Mouse (Mus musculus) neural tube, embryonic 14.5 days (tissue): ENCODE measurements at regions not wholly inside any gene's neighbourhood (a gene's known extent, or its start where the extent isn't known, plus 50 kb on each side); places are given as distances from the start of the nearest gene placed in this dataset.
A peak's percentile ranks its signal among the peaks of the same experiment; 100 is the strongest.
"Not testable (repeated sequence)": the region's sequence is repeated elsewhere in the genome, so short reads cannot be mapped to it uniquely, and the experiment has no call there.

ENCODE experiments used
- ATAC-seq: fragments of 200-750 bp; cut with Nextera tagmentation; 2 replicates; pipeline ENCODE4 v1.8.0; 2017; ENCODE audit warnings: low read depth, mild to moderate bottlenecking, moderate TSS enrichment, moderate library complexity
- H3K27ac ChIP-seq: fragments of 300-500 bp; sonication (generic); 2 replicates; pipeline ENCODE4 v1.5.1; 2014; ENCODE audit warnings: low read depth, mild to moderate bottlenecking, control low read depth, low read length, moderate library complexity, mixed read lengths
- H3K27me3 ChIP-seq: fragments of 300-500 bp; sonication (generic); 2 replicates; pipeline ENCODE4 v1.6.1; 2014; ENCODE audit warnings: low read length; ENCODE audit not compliant: control insufficient read depth, insufficient read depth
- H3K36me3 ChIP-seq: fragments of 300-500 bp; sonication (generic); 2 replicates; pipeline ENCODE4 v1.6.1; 2014; ENCODE audit warnings: low read length, mixed read lengths; ENCODE audit not compliant: control insufficient read depth, insufficient read depth
- H3K4me1 ChIP-seq: fragments of 300-500 bp; sonication (generic); 2 replicates; pipeline ENCODE4 v1.6.1; 2014; ENCODE audit warnings: low read length; ENCODE audit not compliant: control insufficient read depth, insufficient read depth
- H3K4me2 ChIP-seq: fragments of 300-500 bp; sonication (generic); 2 replicates; pipeline ENCODE4 v1.6.1; 2014; ENCODE audit warnings: mild to moderate bottlenecking, low read depth, low read length, control low read depth
- H3K4me3 ChIP-seq: fragments of 300-500 bp; sonication (generic); 2 replicates; pipeline ENCODE4 v1.5.1; 2014; ENCODE audit warnings: low read depth, low read length, control low read depth, mixed read lengths
- H3K9ac ChIP-seq: fragments of 300-500 bp; sonication (generic); replicated peaks from 2 replicates; pipeline ENCODE4 v1.6.1; 2014; ENCODE audit warnings: low read depth, mild to moderate bottlenecking, control low read depth, low read length, mixed read lengths
- H3K9me3 ChIP-seq: fragments of 300-500 bp; sonication (generic); 2 replicates; pipeline ENCODE4 v1.6.1; 2016; ENCODE audit warnings: low read length; ENCODE audit not compliant: control insufficient read depth
- WGBS: fragments of 180-500 bp; shearing (Covaris S2); extraction: QIAGEN DNeasy Blood & Tissue Kit; methylation state at CpG from one replicate; pipeline ENCODE4 v1.1.7; 2014; 5-methylcytosine and 5-hydroxymethylcytosine counted together

- not testable (repeated sequence) for H3K27ac ChIP-seq, H3K4me1 ChIP-seq, ATAC-seq, H3K9ac ChIP-seq, H3K27me3 ChIP-seq, H3K4me2 ChIP-seq, H3K4me3 ChIP-seq, H3K9me3 ChIP-seq, H3K36me3 ChIP-seq
- WGBS, result 54% methylated on average over 3 of the region's 3 CpGs
Measured at GRCm38 (mm10) chr12:17852138-17852537, 161.5 kb downstream of the Hpcal1 start.

- WGBS, result 74% methylated on average over 6 of the region's 6 CpGs
- not testable (repeated sequence) for H3K27ac ChIP-seq
Measured at GRCm38 (mm10) chr12:17872491-17872890, 181.8 kb downstream of the Hpcal1 start.

GRCm38 (mm10) chr12:17881371-17882116 lies 190.9 kb downstream of the Hpcal1 start:
- peak overlapping the region; percentile 49 for H3K4me2 ChIP-seq
- no peaks in the 10 kb centered on the region for H3K36me3 ChIP-seq
- H3K4me1 ChIP-seq, result no peaks in the 10 kb centered on the region
- no peaks in the 10 kb centered on the region for H3K9me3 ChIP-seq
- no peaks in the 10 kb centered on the region for H3K27me3 ChIP-seq
- peak overlapping the region; percentile 86 for H3K9ac ChIP-seq
- ATAC-seq, result peak; percentile 100
- under 1% methylated on average over 50 of the region's 59 CpGs for WGBS
- peak overlapping the region; percentile 83 for H3K27ac ChIP-seq
- peak overlapping the region; percentile 74 for H3K4me3 ChIP-seq

More at GRCm38 (mm10) chr12:17872491-17872890, 181.8 kb downstream of the Hpcal1 start:
- H3K27me3 ChIP-seq, ATAC-seq, H3K4me1 ChIP-seq, H3K9ac ChIP-seq, H3K9me3 ChIP-seq, H3K36me3 ChIP-seq, H3K4me2 ChIP-seq, H3K4me3 ChIP-seq: not testable (repeated sequence)

- not testable (repeated sequence) for H3K9me3 ChIP-seq, H3K4me1 ChIP-seq, H3K36me3 ChIP-seq, H3K27me3 ChIP-seq
- Histone ChIP-seq H3K27ac (peak overlapping the region; percentile 83), H3K9ac (peak overlapping the region; percentile 86), H3K4me3 (peak overlapping the region; percentile 74), H3K4me2 (peak overlapping the region; percentile 49)
- 3% methylated on average over 35 of the region's 65 CpGs for WGBS
- peak; percentile 38; the same call in 1 of the 2 replicates for ATAC-seq
Measured at GRCm38 (mm10) chr12:17882117-17883116, 191.8 kb downstream of the Hpcal1 start.

- not testable (repeated sequence) for H3K36me3 ChIP-seq, ATAC-seq, H3K4me3 ChIP-seq, H3K4me1 ChIP-seq, H3K27me3 ChIP-seq, H3K27ac ChIP-seq, H3K9ac ChIP-seq, H3K4me2 ChIP-seq
- 95% methylated on average over 6 of the region's 6 CpGs for WGBS
- peaks cover 13% of the 10 kb centered on the region for H3K9me3 ChIP-seq
Measured at GRCm38 (mm10) chr12:17891663-17892310, 201.1 kb downstream of the Hpcal1 start.

GRCm38 (mm10) chr12:17913058-17913457 lies 222.4 kb downstream of the Hpcal1 start:
- H3K36me3 ChIP-seq, ATAC-seq: not testable (repeated sequence)
- 99% methylated on average over 3 of the region's 3 CpGs for WGBS

More at GRCm38 (mm10) chr12:17913058-17913457, 222.4 kb downstream of the Hpcal1 start:
- H3K4me1 ChIP-seq, H3K4me2 ChIP-seq, H3K4me3 ChIP-seq, H3K27ac ChIP-seq, H3K27me3 ChIP-seq, H3K9ac ChIP-seq, H3K9me3 ChIP-seq: not testable (repeated sequence)
